Mouse (Mus musculus) erythroid progenitor cell, adult 5-6 weeks (primary cell): ENCODE measurements around the gene Ift43. TPM values are rescaled to one million over a fixed set of nuclear protein-coding genes. Genes with fewer than 3 reads are reported as not detected.

Experiments
- total RNA-seq, 2 experiments: library from RNA; stranded (forward) in 1 of 2; stranded (reverse) in 1 of 2; fragments of 150-400 nt in 1 of 2; fragments of 186-747, 209-891 nt in 1 of 2; gene quantifications; 2 replicates each; pipeline versions ENCODE4 v1.2.3 to v1.2.4; 2015 to 2017; ENCODE audit warnings: low replicate concordance in 2 of 2

Gene Ift43
- total RNA-seq, 2 experiments from 2014 or later = not detected

Other genes starting within 250 kb of the Ift43 start
- gene Tgfb3, start 3.5 kb upstream of the Ift43 start, total RNA-seq (2015; ENCODE audit: low replicate concordance) = not detected in 2 replicates
- not detected in 2 replicates for gene Tgfb3, start 3.5 kb upstream of the Ift43 start, total RNA-seq (2017; ENCODE audit: low replicate concordance)
- 23.1 and 23.5 TPM in 2 replicates for gene Gpatch2l, start 159.3 kb downstream of the Ift43 start, total RNA-seq (2015; ENCODE audit: low replicate concordance)
- 19.3 and 23.1 TPM in 2 replicates for gene Gpatch2l, start 159.3 kb downstream of the Ift43 start, total RNA-seq (2017; ENCODE audit: low replicate concordance)